Mouse (Mus musculus): ENCODE data around the gene Otx1.

Gene Otx1

DNA sequence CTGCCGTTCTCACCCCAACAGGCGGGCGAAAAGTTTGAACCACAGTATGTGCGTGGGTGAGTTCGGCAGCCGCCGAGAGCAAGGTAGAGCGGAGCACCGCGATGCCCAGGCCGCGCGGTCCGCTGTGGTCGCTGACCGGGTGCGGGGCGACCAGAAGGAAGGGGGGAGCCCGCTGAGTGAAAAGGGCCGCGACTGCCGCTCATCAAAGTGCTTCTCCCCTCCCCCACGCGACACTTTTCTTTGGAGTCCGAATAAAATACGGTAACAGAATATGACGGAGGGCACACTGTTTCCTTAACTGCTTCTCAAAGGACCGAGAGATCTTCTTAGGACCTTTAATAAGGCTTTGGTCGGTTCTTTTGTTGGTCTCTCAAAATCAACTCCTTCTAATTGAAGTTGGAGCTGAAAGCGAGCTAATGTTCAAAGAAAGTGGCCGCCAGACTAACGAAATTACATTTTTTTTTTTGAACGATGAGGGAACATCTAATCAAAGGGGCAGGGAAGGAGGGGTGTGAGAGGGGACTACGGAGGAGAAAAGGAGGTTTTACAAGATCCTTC lies at the start of gene Otx1:
Gene Otx1, minus strand, starts transcription at position 115 of the 558 bp plus-strand sequence.
- POLR2A ChIA-PET = interaction anchor here in 2 of 4 experiments (1.0 to 1.5 kb wide), 2 partner anchors 9 kb away, joined by 3 read pairs; no protein-coding TSS in a partner anchor
- CTCF ChIA-PET = no interaction called here

DNA sequence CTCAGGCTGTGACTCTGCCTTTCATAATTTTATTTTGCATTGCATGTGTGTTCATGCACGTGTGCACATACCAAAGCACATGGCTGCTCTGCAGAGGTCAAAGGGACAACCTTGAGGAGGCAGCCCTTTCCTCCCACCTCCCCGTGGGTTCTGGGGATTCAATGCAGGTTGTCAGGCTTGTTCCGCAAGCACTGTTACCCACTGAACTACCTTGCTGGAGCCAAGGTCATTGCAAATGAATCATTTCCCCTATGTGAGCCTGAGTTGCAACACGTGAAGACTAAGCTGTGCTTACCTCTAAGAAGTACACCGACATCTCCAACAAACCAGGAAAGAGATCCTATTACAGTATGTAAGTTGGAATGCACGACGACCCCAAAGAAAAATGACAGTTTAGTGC lies 48.2 kb upstream of the Otx1 start:
- POLR2A ChIA-PET = interaction anchor here in 1 of 4 experiments (0.7 kb wide), 1 partner anchor 388 kb away, joined by 3 read pairs; no protein-coding TSS in a partner anchor
- CTCF ChIA-PET = interaction anchor here in 1 of 4 experiments (0.6 kb wide), 1 partner anchor 1425 kb away, joined by 4 read pairs; no protein-coding TSS in a partner anchor

DNA sequence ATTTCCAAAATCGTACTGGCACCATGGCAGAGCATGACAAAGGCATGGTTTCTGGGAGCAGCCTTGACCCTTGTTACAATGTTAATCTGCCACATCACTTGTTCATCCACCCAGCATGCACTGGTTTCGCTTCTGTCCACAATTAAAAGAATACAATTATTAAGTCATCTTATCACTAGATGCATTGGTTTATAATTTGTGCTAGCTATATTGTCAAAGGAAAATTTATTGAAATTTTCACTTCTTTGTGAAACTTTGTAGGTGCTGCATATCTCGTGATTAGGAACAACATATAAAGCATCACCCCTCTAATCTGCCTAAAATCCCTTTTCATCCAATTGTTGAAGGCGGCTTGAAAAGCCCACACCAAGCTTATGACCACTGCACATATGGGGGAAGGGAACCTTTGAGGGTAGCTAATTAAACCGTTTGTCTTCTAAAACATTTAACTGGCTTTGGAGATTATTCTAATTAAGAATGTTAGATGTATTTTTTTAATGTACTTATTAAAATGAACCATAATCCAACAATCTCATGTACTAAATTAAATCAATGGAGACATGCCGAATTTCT lies 37.2 kb upstream of the Otx1 start:
- CTCF ChIA-PET = no interaction called here
- POLR2A ChIA-PET = no interaction called here

DNA sequence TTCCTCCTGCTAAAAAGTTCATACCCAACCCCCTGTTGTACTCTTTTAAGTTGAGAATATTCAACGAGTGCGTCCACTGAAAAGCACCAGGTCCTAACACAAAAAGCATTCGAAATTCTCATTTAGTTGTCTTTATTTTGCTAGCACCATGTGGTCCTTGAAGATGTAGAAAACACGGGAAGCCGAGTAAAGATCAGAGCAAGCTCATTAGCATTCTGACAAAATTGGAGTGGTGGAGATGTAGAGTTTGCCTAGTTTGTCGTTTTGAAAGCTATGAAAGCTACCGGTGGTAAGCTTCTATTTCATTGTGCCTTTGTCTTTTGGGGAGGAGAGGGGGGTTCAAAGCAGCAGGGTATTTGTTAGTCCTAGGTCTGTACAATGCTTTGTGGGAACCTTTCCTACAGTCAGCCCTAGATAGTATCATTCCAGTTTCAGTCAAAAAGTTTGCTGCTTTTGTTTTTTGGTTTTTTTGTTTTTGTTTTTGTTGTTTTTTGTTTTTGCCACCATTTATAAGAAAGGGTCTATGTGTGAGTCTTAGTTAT lies 31.9 kb upstream of the Otx1 start:
- ChIA-PET POLR2A (no interaction called here), CTCF (no interaction called here)

DNA sequence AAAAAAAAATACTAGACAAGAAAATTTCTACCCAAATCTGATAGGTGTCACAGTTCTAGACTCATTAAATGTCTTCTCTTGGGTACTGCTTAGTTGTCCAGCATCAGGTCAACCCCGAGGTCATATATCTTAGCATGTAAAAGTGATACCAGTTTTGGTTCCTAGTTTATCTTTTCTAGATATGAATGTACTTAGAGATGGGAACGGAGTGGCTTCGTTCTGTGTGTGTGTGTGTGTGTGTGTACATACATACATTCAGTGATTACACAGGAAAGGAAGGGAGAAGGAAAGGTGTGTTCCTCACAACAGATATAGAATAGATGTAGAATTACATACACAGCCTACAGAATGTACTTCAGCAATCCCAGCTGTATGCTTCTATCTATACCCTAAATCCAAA lies 30.9 kb upstream of the Otx1 start:
- ChIA-PET POLR2A (interaction anchor here in 1 of 4 experiments (0.6 kb wide), 1 partner anchor 167 kb away, joined by 3 read pairs; no protein-coding TSS in a partner anchor), CTCF (no interaction called here)

DNA sequence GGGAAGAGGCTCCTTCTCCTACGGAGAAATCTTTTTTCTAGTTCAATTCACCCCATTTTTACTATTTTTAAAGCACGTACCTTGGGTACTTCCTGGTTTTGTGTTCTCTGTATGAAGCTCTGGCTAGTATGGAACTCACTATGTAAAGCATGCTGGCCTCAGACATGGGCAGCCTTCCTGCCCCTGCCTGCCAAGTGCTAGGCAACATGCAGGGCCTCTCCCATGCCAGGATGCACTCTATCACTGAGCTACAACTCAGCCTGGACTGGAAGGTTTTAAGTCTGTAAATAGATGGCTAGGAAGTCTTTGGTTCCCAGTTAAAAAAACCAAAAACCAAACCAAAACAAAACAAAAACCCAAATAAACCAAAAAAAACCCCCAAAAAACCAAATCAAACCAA lies 17.9 kb upstream of the Otx1 start:
- POLR2A ChIA-PET = no interaction called here
- CTCF ChIA-PET = interaction anchor here in 1 of 4 experiments (0.6 kb wide), 1 partner anchor 386 kb away, joined by 3 read pairs; no protein-coding TSS in a partner anchor

DNA sequence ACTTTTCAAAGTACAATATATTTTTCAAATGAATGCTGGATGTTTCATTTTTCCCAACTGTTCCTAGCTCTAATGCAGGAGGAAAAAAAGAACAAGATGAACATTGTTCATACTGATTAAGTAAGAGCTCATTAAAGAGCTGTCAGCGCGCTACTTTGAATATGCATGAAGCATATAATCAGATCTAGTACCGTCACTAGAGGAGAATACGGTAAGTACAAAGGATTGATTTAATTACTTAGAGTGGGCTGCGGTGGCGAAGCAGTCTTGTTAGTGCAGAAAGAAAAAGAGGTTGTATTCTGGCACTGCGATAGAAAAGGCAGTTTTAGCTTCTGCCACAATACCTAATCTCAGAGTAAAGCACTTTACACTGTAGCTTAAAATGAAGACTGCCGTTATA lies 14.7 kb upstream of the Otx1 start:
- CTCF ChIA-PET = no interaction called here
- POLR2A ChIA-PET = interaction anchor here in 1 of 4 experiments (1.2 kb wide), 1 partner anchor 11 kb away, joined by 3 read pairs; no protein-coding TSS in a partner anchor

DNA sequence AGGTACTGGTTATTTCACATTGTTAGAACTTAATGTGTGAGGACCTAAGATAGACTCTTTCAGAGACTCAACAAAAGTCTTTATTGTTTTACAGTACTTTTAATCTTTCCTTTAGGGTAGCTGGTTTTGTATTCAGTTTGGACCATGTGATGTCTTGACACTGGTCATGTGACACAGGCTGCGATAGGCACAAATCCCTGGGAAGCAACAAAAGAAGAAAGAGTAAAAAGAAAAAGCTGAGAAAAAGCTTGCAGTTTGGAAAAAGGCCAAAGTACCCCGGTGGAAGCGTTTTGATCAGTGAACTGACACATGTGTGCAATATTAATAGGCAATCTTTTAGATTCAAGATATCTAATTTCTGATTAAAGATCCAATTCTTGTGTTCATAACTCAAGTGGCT lies 13.6 kb upstream of the Otx1 start:
- ChIA-PET POLR2A (interaction anchor here in 2 of 4 experiments (0.6 to 1.2 kb wide), 2 partner anchors 12 kb away, joined by 3 to 8 read pairs; no protein-coding TSS in a partner anchor), CTCF (no interaction called here)

DNA sequence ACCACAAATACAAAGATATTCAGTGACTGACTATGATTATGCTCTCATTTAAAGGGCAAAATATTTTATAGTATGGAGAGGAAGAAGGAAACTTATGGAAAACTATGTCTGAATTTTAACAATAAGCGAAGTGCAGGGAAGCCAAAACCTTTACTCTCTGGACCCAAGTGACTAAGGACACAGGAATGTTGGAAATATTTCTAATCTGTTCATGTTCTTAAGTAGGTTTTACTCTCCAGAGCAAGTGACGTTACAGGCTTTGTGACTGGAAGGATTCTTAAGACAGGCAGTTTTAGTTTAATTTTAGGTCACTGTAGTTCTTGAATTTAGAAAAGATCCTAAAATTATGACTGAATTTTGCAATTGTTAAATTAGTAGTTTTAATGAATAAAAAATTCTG lies 6.1 kb upstream of the Otx1 start:
- POLR2A ChIA-PET = interaction anchor here in 1 of 4 experiments (1.1 to 1.2 kb wide), 2 partner anchors 9 to 15 kb away, joined by 4 to 5 read pairs; no protein-coding TSS in a partner anchor

DNA sequence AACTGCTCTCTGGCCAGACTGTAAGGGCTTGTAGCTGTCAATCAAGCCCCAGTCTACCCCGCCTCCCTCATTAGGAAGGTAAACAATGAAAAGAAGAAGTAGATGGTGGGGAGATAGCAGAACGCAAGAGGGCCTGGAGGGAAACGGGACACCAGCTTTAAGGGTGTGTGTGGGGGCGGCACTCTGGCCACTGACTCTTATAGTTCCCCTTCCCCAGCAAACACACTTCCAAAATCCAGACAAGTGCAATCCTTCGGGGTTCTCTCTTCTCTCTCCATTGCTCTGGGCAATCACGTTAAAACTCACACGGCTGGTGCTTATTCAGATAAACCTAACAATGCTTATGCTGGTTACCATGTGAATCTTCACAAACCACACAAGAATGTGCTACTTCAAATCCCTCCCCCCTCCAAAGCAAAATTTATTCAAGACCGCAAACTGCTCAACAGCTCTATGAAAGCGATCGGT lies 5.5 kb upstream of the Otx1 start:
- ChIA-PET CTCF (interaction anchor here in 1 of 4 experiments (0.5 kb wide), 1 partner anchor 13 kb away, joined by 3 read pairs; no protein-coding TSS in a partner anchor), POLR2A (interaction anchor here in 1 of 4 experiments (0.5 to 1.2 kb wide), 5 partner anchors 8 to 576 kb away, joined by 3 to 6 read pairs (median 4); no protein-coding TSS in a partner anchor)

More for the DNA sequence above, 6.1 kb upstream of the Otx1 start:
- CTCF ChIA-PET = no interaction called here

DNA sequence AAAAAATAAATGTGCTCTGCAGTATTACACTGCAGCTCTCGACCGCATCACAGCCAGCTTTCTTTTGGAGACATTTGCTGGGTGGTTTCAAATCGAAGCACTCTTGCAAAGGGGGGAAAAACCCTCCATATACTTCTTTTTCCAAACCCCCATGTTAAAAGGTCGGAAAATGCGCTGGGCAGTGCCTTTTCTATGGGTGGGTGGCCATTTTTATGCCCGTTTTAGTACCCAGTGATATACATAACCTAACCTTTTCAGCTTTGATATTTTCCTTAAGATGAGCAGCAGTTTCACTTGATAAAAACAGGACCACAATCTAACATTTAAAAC lies 5.0 kb upstream of the Otx1 start:
- CTCF ChIA-PET = no interaction called here
- POLR2A ChIA-PET = interaction anchor here in 2 of 4 experiments (0.5 to 1.2 kb wide), 6 partner anchors 8 to 576 kb away, joined by 3 to 6 read pairs (median 4); no protein-coding TSS in a partner anchor

DNA sequence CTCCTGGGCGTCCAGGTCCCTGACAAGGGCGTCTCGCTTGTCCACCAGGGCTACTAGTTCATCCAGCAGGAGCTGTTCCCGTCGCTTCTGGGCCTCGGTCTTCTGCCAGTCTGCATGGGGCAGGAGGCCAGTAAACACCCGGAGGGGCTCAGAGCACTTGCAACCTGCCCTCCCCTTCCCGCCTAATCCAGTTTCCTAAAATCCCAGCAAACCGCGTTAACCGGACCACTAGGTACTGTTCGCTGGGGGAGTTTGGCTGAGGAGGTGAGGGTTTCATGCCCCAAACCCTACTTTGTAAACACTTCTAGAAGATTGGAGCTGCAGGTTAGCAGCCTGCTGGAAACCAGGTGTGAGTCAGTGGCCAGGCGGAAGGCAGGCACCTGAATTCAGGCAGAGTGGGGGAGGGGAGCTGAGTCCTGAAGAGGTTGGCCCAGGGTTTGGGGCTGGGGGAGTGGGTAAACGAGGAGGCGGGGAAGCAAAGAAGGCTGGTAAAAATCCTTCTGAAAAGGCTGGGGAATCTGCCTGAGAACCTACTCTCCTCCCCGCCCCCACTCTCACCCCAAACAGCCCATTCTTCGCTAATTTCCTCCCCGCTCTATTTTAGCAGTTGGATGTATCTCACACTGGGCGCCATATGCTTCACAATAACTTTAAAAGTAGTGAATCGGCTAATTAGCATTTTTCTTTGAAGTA lies 4.5 kb upstream of the Otx1 start:
- ChIA-PET POLR2A (interaction anchor here in 2 of 4 experiments (0.5 to 1.1 kb wide), 4 partner anchors 9 to 577 kb away, joined by 3 to 6 read pairs (median 4); no protein-coding TSS in a partner anchor), CTCF (no interaction called here)

DNA sequence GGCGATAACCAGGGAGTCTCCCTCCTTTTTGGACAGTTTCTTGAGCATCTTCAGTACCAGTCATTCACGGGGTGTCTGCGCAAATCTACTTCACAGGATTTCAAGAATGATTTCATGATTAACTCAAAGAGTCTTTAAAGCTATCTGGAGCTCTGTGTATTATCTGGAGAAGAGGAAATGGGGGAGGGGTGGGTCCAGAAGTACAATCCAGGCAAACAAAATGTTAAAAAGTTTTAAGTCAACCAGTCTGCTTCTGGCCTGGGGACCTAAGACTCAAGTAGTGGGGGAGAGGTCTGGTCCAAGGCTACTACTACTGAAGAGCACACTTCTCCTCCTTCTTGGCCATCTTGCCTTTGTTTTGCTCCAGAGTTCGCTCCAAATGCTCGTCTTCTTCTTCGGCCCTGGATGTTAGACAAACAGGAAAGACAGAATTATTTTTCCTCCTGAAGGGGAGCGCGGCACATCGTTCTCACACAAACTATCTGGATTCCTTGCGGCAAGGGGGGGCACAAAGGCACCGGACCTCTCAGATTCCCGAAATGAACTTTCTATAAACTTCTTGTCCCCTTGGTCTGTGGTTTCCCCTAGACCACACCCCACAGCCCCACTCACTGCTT lies 3.9 kb upstream of the Otx1 start:
- POLR2A ChIA-PET = interaction anchor here in 2 of 4 experiments (0.7 to 1.1 kb wide), 2 partner anchors 8 to 161 kb away, joined by 6 to 9 read pairs; no protein-coding TSS in a partner anchor
- CTCF ChIA-PET = no interaction called here

DNA sequence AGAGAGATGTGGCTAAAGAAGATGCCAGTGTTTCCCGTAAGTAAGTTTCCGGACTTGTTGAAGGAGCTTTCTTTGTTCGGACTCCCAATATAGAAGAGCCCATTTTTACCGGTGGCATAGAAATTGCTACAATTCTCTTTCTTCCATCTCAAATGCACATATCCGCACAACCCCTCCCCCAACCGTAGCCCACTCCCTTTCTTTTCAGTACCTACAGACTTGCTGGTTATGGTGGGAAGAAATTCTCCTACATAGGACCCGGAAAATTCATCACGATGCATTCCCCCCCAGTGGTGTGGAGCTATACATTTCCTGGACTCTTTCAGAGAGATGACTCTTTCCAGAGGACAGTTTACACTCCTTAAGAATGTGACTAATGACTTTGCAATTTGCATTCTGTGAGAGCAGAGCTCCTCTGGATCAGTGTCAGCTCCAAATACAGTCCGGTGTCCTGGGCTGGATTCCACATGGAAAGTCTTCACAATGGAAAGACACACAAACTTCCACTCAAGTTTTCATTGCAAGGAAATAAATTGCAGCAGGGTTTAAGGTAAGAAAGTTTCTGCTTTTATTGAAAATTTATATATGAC lies 2.7 kb upstream of the Otx1 start:
- CTCF ChIA-PET = no interaction called here
- POLR2A ChIA-PET = interaction anchor here in 2 of 4 experiments (0.6 to 2.1 kb wide), 5 partner anchors 9 to 417 kb away, joined by 3 to 13 read pairs (median 4); no protein-coding TSS in a partner anchor

DNA sequence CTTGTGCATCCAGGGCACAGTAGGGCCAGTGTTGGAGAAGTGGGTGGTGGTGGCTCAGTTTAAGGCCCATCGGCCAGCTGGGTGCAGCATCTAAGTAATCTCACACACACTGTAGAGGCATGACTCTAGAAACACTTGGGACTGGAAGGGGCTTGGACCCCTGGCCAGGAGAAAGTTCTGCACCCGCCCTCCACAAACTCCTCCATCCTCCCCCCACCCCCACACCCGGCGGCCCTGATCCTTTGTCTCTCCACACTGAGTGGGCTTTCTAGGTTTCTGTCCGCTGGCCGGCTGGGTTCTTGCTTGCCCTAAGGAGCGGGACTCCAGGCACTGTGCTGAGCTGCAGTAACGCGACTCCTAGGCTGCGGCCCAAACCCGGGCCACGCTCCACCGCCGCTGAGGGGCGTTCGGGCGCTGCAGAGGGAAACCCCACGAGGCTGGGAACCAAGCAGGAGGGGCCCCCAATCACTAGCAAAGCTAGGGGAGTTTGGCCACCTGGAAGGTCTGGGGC lies 1.7 kb upstream of the Otx1 start:
- CTCF ChIA-PET = interaction anchor here in 1 of 4 experiments (0.7 kb wide), 1 partner anchor 265 kb away, joined by 3 read pairs; no protein-coding TSS in a partner anchor

DNA sequence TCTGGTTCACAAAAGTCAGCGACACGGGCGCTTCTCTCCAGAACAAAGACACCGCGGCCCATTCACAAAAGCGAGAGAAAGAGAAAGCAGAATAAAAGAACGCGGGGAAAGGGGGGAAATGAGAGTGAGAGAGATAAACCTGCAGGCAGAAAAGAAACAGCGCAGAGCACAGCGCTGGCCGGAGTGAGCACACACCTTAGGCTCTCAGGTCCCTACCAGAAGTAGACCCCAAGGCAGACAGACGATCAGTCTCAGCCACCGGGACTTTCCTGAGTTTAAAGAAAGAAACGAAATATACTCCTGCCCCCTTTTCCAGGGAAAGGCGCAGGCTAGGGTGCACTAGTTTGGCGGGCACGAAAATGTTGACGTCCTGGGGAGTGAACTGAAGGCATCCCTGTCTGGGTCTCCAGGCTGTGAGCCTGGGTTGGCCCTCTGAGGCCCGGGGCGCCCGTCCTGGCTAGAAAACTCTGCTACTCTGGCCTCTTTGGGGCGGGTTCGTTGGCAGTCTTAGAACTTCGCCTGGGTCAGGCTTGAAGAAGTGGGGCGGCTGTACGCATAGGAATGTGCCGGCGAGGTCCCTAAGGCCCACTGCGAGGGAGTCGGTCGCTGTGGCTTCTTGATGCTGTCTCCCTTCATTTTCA lies 764 bp upstream of the Otx1 start:
- ChIA-PET POLR2A (interaction anchor here in 1 of 4 experiments (1.5 to 2.1 kb wide), 2 partner anchors 8 to 9 kb away, joined by 3 to 13 read pairs; no protein-coding TSS in a partner anchor), CTCF (no interaction called here)

More for the DNA sequence above, 1.7 kb upstream of the Otx1 start:
- POLR2A ChIA-PET = interaction anchor here in 3 of 4 experiments (0.7 to 2.1 kb wide), 4 partner anchors 9 to 435 kb away, joined by 3 to 13 read pairs (median 6); no protein-coding TSS in a partner anchor

DNA sequence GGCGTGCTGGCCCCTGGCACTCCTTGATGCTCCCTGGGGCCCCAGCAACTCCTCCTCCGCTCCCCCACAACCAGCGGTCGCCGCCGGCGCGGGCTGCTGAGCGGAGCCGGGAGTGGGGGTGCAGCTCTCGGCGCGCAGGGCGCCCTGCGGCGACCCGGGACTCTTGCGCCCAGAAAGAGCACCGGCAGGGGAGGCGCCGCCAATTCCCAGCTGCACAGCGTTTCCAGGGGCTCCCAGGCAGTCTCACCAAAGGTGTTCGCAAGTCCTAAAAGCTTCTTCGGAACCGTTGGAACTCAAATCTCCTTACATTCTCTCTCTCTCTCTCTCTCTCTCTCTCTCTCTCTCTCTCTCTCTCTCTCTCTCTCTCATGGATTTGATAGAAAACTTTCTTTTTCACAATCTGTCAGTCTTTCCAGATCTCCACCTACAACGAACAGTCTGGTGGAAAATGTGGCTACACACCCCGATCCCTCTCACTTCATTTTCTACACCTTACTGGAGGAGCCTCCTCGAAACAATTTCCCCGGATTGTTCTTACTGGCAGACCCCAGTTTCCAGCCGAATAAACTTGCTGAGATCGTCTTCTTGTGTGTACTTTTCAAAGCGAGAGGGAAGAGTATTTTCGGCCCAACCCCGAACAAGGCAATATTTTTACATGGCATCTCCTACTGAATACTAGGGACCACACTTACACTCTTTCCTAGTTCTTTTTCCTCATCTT lies 475 bp downstream of the Otx1 start:
- ChIA-PET POLR2A (interaction anchor here (0.7 to 1.5 kb wide), 5 partner anchors 8 to 434 kb away, joined by 3 to 5 read pairs (median 3); no protein-coding TSS in a partner anchor), CTCF (interaction anchor here in 3 of 4 experiments (0.5 to 0.6 kb wide), 3 partner anchors 8 to 494 kb away, joined by 3 to 4 read pairs (median 4); no protein-coding TSS in a partner anchor)
